Mouse (Mus musculus): Measurements from ENCODE around the gene Zfp185.

Gene Zfp185

GRCm38 (mm10) chrX:72986841-72987519 lies at the start of gene Zfp185:
TSS of gene Zfp185 (plus strand) at chrX:72987339.
- DNase-seq, result peak; percentile 57

GRCm38 (mm10) chrX:72953464-72953863 lies 33.7 kb upstream of the Zfp185 start:
- DNase-seq, result no peak

GRCm38 (mm10) chrX:72956486-72956885 lies 30.7 kb upstream of the Zfp185 start:
- DNase-seq, result no peak

- DNase-seq, result peak; percentile 18
Observed at GRCm38 (mm10) chrX:72960431-72960830, 26.7 kb upstream of the Zfp185 start.

GRCm38 (mm10) chrX:72961511-72961910 lies 25.6 kb upstream of the Zfp185 start:
- no peak for DNase-seq

- no peak for DNase-seq
Observed at GRCm38 (mm10) chrX:72962743-72963142, 24.4 kb upstream of the Zfp185 start.

- no peak for DNase-seq
Observed at GRCm38 (mm10) chrX:72982831-72983230, 4.3 kb upstream of the Zfp185 start.

- no peak for DNase-seq
Observed at GRCm38 (mm10) chrX:72985607-72986006, 1.5 kb upstream of the Zfp185 start.

- no peak for DNase-seq
Observed at GRCm38 (mm10) chrX:72987520-72987905, 374 bp downstream of the Zfp185 start.

GRCm38 (mm10) chrX:72988431-72988830 lies 1.3 kb downstream of the Zfp185 start:
- no peak for DNase-seq

GRCm38 (mm10) chrX:72990581-72990980 lies 3.4 kb downstream of the Zfp185 start:
- DNase-seq, result no peak

- no peak for DNase-seq
Observed at GRCm38 (mm10) chrX:72992291-72992919, 5.3 kb downstream of the Zfp185 start.

GRCm38 (mm10) chrX:72995542-72995941 lies 8.4 kb downstream of the Zfp185 start:
- DNase-seq, result no peak

- DNase-seq, result no peak
Observed at GRCm38 (mm10) chrX:73003110-73003509, 16.0 kb downstream of the Zfp185 start.

GRCm38 (mm10) chrX:73005678-73006077 lies 18.5 kb downstream of the Zfp185 start:
- no peak for DNase-seq

GRCm38 (mm10) chrX:73007597-73008479 lies 20.7 kb downstream of the Zfp185 start:
- DNase-seq, result peak; percentile 91

GRCm38 (mm10) chrX:73012846-73013245 lies 25.7 kb downstream of the Zfp185 start:
- no peak for DNase-seq

- no peak for DNase-seq
Observed at GRCm38 (mm10) chrX:73037003-73037402, 49.9 kb downstream of the Zfp185 start, which contains the start of gene Pnma5. TSS of gene Pnma5 (minus strand) at chrX:73037103.

GRCm38 (mm10) chrX:73038831-73039230 lies 51.7 kb downstream of the Zfp185 start:
- DNase-seq, result no peak

- DNase-seq, result no peak
Observed at GRCm38 (mm10) chrX:73039666-73040065, 52.5 kb downstream of the Zfp185 start.

GRCm38 (mm10) chrX:73053860-73054563 lies 66.9 kb downstream of the Zfp185 start:
- DNase-seq, result peak; percentile 93

GRCm38 (mm10) chrX:73061528-73061927 lies 74.4 kb downstream of the Zfp185 start:
- no peak for DNase-seq

GRCm38 (mm10) chrX:73062323-73062722 lies 75.2 kb downstream of the Zfp185 start:
- no peak for DNase-seq

Measured in lung, postnatal 14 days (tissue).